Mouse (Mus musculus) frontal cortex, adult (tissue): ENCODE data around the gene Evx1.
"Not testable (repeated sequence)": the region's sequence is repeated elsewhere in the genome, so short reads cannot be mapped to it uniquely, and the experiment has no call there.

Experiments
- ATAC-seq: cut with Nextera tagmentation; 2 replicates; pipeline ENCODE4 v1.9.2; 2017; ENCODE audit warnings: mild to moderate bottlenecking, moderate library complexity, mixed read lengths; ENCODE audit not compliant: low TSS enrichment

Evx1 gene

GRCm38 (mm10) chr6:52321826-52322315, 8.6 kb downstream of the Evx1 start:
- no peak for ATAC-seq

GRCm38 (mm10) chr6:52322721-52323215, 9.5 kb downstream of the Evx1 start:
- no peak for ATAC-seq

- ATAC-seq, result no peak
Measured at GRCm38 (mm10) chr6:52323292-52323691, 10.0 kb downstream of the Evx1 start.

- no peak for ATAC-seq
Measured at GRCm38 (mm10) chr6:52324061-52324460, 10.8 kb downstream of the Evx1 start.

GRCm38 (mm10) chr6:52346816-52347215, 33.5 kb downstream of the Evx1 start:
- not testable (repeated sequence) for ATAC-seq

- no peak for ATAC-seq
Measured at GRCm38 (mm10) chr6:52366021-52366420, 52.7 kb downstream of the Evx1 start.

- ATAC-seq, result no peak
Measured at GRCm38 (mm10) chr6:52366533-52366932, 53.2 kb downstream of the Evx1 start.

GRCm38 (mm10) chr6:52367067-52367466, 53.8 kb downstream of the Evx1 start:
- ATAC-seq, result no peak
